Mouse (Mus musculus): ENCODE data around the gene Spats2l. TPM values are rescaled to one million over a fixed set of nuclear protein-coding genes. Genes with fewer than 3 reads are reported as not detected.

Spats2l gene
- polyA plus RNA-seq, 1 experiment from 2014 or later: 46.7 TPM

DNA sequence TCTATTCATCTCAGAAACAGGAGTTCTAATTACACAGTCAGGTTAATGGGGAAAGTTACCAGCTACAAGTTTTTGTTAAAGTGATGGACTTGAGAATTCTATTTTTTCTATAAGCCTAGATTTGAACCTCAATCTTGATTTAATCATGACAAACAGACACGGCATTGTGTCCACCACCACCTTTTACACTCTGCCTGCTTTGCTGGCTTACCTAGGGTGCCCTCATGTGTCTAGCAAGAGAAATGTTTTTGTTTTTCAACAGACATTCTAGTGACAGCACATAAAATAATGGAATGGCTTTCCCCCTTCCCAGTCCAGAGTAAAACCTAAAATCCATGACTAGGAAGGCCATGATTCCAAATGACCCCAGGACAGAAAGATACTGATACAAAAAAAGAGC, 175.2 kb downstream of the Spats2l start:
- DNase-seq (ENCODE audit: low spot score) (peak; percentile 38), ATAC-seq (ENCODE audit: insufficient number of reproducible peaks, low FRiP score, low TSS enrichment, low read depth) (no peak)
- Histone ChIP-seq H3K4me1 (ENCODE audit: control insufficient read depth, insufficient read depth, low read length) (no peaks in the 10 kb centered on the region), H3K9ac (ENCODE audit: low read length) (no peak overlapping the region), H3K4me2 (ENCODE audit: low read depth, severe bottlenecking) (no peak overlapping the region), H3K27ac (replicated peaks; ENCODE audit: low read depth, low read length) (no peak overlapping the region), H3K4me3 (ENCODE audit: low read depth, low read length) (no peak overlapping the region), H3K36me3 (ENCODE audit: control insufficient read depth, insufficient read depth, low read length) (no peaks in the 10 kb centered on the region), H3K9me3 (ENCODE audit: control insufficient read depth, low read length) (no peaks in the 10 kb centered on the region), H3K27me3 (ENCODE audit: control insufficient read depth, insufficient read depth, low read length) (no peaks in the 10 kb centered on the region)
- 16% methylated on average over 1 of the region's 1 CpGs for WGBS

DNA sequence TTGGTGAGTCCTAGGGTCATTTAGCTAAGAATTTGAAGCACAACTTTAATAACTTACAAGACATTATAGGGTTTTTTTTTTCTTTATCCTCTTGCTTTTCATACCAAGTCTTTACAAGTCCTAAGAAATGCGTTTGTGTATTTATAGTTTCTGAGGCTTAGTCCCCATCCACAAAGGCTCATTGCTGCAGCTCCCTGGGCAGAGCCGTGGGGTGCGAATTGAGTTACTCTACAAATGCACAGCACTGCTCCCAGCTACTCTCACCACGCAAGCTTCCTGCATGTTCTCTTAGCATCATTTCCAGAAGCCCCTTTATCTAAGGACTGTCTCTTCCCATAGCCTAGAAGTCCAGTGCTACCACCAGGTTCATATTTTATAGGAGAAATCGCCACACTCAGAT, 175.8 kb downstream of the Spats2l start:
- H3K9me3 ChIP-seq (ENCODE audit: control insufficient read depth, low read length): no peaks in the 10 kb centered on the region
- ATAC-seq (ENCODE audit: insufficient number of reproducible peaks, low FRiP score, low TSS enrichment, low read depth) (no peak), DNase-seq (ENCODE audit: low spot score) (no peak)
- no peaks in the 10 kb centered on the region for H3K36me3 ChIP-seq (ENCODE audit: control insufficient read depth, insufficient read depth, low read length)
- H3K27ac ChIP-seq (replicated peaks; ENCODE audit: low read depth, low read length): no peak overlapping the region
- 76% methylated on average over 5 of the region's 5 CpGs for WGBS
- no peaks in the 10 kb centered on the region for H3K4me1 ChIP-seq (ENCODE audit: control insufficient read depth, insufficient read depth, low read length)
- no peaks in the 10 kb centered on the region for H3K27me3 ChIP-seq (ENCODE audit: control insufficient read depth, insufficient read depth, low read length)
- no peak overlapping the region for H3K9ac ChIP-seq (ENCODE audit: low read length)
- no peak overlapping the region for H3K4me3 ChIP-seq (ENCODE audit: low read depth, low read length)
- H3K4me2 ChIP-seq (ENCODE audit: low read depth, severe bottlenecking): no peak overlapping the region

DNA sequence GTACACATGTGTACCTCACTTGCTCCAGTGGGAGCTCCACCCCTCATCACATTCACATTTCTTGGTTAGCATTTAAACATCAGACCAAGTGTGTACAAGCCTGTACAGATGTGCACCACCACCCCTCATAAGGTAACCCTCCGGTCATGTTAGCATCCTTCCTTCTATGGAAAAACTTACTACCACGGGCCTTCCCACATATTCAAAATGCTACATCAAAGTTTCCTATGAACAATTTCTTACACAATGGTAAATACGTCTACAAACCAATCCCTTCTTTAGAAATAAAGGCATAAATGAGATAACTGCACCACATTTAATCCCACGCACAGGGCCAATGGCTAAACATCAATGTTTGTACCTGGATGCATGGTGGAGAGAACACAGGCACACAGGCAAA, 178.5 kb downstream of the Spats2l start:
- no peak for ATAC-seq (ENCODE audit: insufficient number of reproducible peaks, low FRiP score, low TSS enrichment, low read depth)
- Histone ChIP-seq H3K4me2 (ENCODE audit: low read depth, severe bottlenecking) (no peak overlapping the region), H3K9me3 (ENCODE audit: control insufficient read depth, low read length) (no peaks in the 10 kb centered on the region), H3K27ac (replicated peaks; ENCODE audit: low read depth, low read length) (no peak overlapping the region), H3K4me3 (ENCODE audit: low read depth, low read length) (no peak overlapping the region), H3K27me3 (ENCODE audit: control insufficient read depth, insufficient read depth, low read length) (no peaks in the 10 kb centered on the region), H3K36me3 (ENCODE audit: control insufficient read depth, insufficient read depth, low read length) (no peaks in the 10 kb centered on the region), H3K9ac (ENCODE audit: low read length) (no peak overlapping the region), H3K4me1 (ENCODE audit: control insufficient read depth, insufficient read depth, low read length) (no peaks in the 10 kb centered on the region)
- DNase-seq (ENCODE audit: low spot score): no peak
- 93% methylated on average over 4 of the region's 4 CpGs for WGBS

DNA sequence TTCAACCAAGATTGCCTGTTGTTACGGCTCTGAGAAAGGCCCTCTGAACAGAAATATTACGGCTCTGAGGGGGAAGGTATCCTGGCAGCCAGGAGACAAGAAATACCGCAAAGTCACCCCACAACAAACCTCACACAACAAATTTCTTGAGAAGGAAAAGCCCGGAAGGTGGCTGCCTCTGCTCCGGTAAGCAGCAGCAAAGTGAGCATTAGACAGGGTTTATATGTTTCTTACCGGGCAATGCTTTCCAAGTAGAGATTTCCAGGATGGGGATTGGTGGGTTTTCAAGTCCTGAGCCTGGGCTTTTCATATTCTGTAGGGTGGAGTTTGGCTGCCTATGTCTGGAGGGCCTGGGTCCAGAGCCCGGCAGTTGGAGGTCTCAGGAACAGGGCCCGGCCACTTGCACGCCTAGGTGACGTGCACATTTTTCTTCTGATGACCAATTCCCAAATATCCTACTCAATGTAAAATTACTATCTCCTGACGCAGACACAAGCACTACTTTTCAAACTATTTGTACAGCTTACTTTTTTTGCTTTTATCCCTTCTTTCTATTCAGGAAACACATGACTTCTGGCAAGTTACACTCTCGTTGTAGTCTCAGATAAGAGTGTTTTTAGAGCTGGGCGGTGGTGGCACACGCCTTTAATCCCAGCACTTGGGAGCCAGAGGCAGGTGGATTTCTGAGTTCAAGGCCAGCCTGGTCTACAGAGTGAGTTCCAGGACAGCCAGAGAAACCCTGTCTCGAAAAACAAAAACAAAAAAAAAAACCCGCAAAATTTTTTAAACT, 179.8 kb downstream of the Spats2l start:
- Histone ChIP-seq H3K4me2 (ENCODE audit: low read depth, severe bottlenecking) (no peak overlapping the region), H3K36me3 (ENCODE audit: control insufficient read depth, insufficient read depth, low read length) (no peaks in the 10 kb centered on the region), H3K27ac (replicated peaks; ENCODE audit: low read depth, low read length) (no peak overlapping the region), H3K27me3 (ENCODE audit: control insufficient read depth, insufficient read depth, low read length) (no peaks in the 10 kb centered on the region), H3K4me1 (ENCODE audit: control insufficient read depth, insufficient read depth, low read length) (no peaks in the 10 kb centered on the region), H3K9ac (ENCODE audit: low read length) (no peak overlapping the region), H3K4me3 (ENCODE audit: low read depth, low read length) (no peak overlapping the region), H3K9me3 (ENCODE audit: control insufficient read depth, low read length) (no peaks in the 10 kb centered on the region)
- no peak for DNase-seq (ENCODE audit: low spot score)
- WGBS: 89% methylated on average over 16 of the region's 16 CpGs
- no peak for ATAC-seq (ENCODE audit: insufficient number of reproducible peaks, low FRiP score, low TSS enrichment, low read depth)

DNA sequence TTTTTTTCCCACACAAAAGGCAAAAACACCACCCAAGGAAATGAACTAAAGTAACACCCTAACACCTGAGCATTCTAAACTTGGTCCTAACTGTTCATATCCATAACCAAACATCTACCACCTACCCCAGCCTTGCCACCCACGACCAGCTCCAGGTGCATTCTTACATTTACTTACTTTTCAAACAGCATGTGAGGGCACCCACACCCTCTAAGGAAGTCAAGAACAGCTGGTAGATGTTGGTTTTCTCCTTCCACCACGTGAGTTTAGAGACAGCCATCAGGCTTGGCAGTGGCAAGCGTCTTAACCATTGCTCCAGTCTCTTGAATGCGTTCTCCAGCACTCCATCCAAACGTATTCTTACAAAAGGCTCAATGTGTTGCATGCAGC, 180.4 kb downstream of the Spats2l start:
- Histone ChIP-seq H3K9me3 (ENCODE audit: control insufficient read depth, low read length) (no peaks in the 10 kb centered on the region), H3K36me3 (ENCODE audit: control insufficient read depth, insufficient read depth, low read length) (no peaks in the 10 kb centered on the region), H3K4me3 (ENCODE audit: low read depth, low read length) (no peak overlapping the region), H3K27ac (replicated peaks; ENCODE audit: low read depth, low read length) (no peak overlapping the region), H3K27me3 (ENCODE audit: control insufficient read depth, insufficient read depth, low read length) (no peaks in the 10 kb centered on the region), H3K4me2 (ENCODE audit: low read depth, severe bottlenecking) (no peak overlapping the region), H3K9ac (ENCODE audit: low read length) (no peak overlapping the region), H3K4me1 (ENCODE audit: control insufficient read depth, insufficient read depth, low read length) (no peaks in the 10 kb centered on the region)
- 84% methylated on average over 5 of the region's 5 CpGs for WGBS
- no peak for DNase-seq (ENCODE audit: low spot score)
- no peak for ATAC-seq (ENCODE audit: insufficient number of reproducible peaks, low FRiP score, low TSS enrichment, low read depth)

DNA sequence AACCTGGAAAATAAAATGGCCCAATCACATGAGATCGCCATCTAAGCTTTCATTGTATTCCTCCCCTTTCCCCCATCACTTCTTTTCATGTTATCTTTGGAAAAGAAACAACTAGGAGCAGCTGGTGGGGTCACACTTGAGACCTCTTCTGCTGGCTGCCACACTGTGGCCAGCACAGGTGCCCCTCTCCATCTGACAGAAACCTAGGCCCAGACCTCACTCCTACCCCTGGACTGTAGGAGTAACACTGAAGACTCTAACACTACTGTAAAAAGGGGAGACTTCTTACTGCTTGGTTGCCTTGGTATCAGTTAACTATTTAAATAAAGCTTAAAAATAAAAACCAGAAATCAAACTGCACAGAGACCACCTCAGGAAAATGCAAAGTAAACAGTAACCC, 181.8 kb downstream of the Spats2l start:
- ATAC-seq (ENCODE audit: insufficient number of reproducible peaks, low FRiP score, low TSS enrichment, low read depth): no peak
- H3K4me1 ChIP-seq (ENCODE audit: control insufficient read depth, insufficient read depth, low read length): no peaks in the 10 kb centered on the region
- H3K36me3 ChIP-seq (ENCODE audit: control insufficient read depth, insufficient read depth, low read length): no peaks in the 10 kb centered on the region

DNA sequence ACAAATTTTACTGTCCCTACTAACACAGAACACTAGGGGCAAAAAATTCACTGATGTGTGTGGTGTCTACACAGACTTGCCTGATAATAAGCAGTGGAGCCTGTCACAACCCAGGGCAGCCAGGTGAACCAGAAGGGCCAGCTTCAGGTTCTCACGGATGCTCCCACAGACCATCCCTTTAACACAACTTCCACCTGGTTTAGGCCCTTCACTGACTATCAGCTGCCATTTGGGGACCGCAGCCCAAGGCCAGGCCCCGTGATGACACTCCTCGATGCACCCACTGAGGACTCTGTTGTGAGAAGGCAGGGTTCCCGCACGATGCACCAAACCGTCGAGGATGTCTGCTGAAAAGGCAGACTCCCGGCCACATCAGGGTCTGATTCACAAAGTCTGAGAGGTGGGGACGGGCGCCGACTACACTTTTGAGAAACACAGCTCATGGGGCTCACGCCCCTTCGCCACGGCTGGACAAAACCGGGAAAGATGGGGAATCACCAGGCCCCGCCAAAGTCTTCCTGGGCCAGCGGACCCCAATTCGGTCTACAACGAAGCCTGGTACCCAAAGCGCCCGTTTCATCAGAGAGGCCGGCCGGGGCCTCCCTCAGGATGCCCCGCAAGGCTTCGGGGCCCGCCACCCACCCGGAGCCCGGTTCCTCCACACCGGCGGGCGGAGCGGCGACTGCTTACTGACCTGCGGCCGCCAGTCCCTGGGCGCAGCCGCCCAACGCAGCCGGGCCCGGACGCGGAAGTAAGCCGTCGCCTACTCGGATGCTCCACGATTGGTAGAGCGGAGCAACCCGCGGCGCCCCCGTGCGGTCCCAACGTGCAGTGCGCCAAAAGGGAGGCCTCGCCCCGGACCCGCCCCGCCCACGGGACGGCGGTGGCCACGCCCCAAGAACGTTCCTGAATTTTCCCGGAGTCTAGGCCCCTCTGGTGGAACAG, 195.6 kb downstream of the Spats2l start:
- Histone ChIP-seq H3K4me3 (ENCODE audit: low read depth, low read length) (peak overlapping the region; percentile 70), H3K9me3 (ENCODE audit: control insufficient read depth, low read length) (no peaks in the 10 kb centered on the region), H3K36me3 (ENCODE audit: control insufficient read depth, insufficient read depth, low read length) (no peaks in the 10 kb centered on the region), H3K27ac (replicated peaks; ENCODE audit: low read depth, low read length) (no peak overlapping the region; the same call in 1 of the 2 replicates), H3K9ac (ENCODE audit: low read length) (peak overlapping the region; percentile 91), H3K4me2 (ENCODE audit: low read depth, severe bottlenecking) (peak overlapping the region; percentile 52), H3K27me3 (ENCODE audit: control insufficient read depth, insufficient read depth, low read length) (no peaks in the 10 kb centered on the region), H3K4me1 (ENCODE audit: control insufficient read depth, insufficient read depth, low read length) (0 out of 2 replicates have a peak, but pooled peaks cover 4% of the 10 kb centered on the region)
- ATAC-seq (ENCODE audit: insufficient number of reproducible peaks, low FRiP score, low TSS enrichment, low read depth) (peak; percentile 96), DNase-seq (ENCODE audit: low spot score) (peak; percentile 99)
- WGBS: under 1% methylated on average over 64 of the region's 65 CpGs

More for the DNA sequence above, 181.8 kb downstream of the Spats2l start:
- 94% methylated on average over 1 of the region's 1 CpGs for WGBS
- no peak overlapping the region for H3K27ac ChIP-seq (replicated peaks; ENCODE audit: low read depth, low read length)
- no peak overlapping the region for H3K4me3 ChIP-seq (ENCODE audit: low read depth, low read length)
- no peak overlapping the region for H3K9ac ChIP-seq (ENCODE audit: low read length)
- no peak overlapping the region for H3K4me2 ChIP-seq (ENCODE audit: low read depth, severe bottlenecking)
- H3K27me3 ChIP-seq (ENCODE audit: control insufficient read depth, insufficient read depth, low read length): no peaks in the 10 kb centered on the region
- no peaks in the 10 kb centered on the region for H3K9me3 ChIP-seq (ENCODE audit: control insufficient read depth, low read length)
- DNase-seq (ENCODE audit: low spot score): no peak

DNA sequence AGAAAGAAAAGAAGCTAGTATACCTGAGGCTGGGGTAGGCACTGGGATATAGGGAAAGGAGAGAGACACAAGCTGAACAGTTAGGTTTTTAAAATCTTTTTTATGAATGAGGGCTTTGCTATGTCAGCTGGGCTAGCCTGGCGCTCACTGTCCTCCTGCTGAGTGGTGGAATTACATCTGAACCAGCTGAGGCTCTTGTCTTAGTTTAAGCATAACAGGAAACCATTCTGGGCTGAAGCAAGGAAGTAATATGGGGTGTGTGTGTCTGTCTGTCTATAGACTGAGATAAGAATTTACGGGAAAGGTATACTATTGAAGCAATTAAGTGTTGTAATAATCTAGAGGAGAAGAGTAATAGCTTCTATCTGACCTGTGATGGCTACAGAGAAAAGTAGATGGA, 197.6 kb downstream of the Spats2l start:
- ATAC-seq (ENCODE audit: insufficient number of reproducible peaks, low FRiP score, low TSS enrichment, low read depth) (no peak), DNase-seq (ENCODE audit: low spot score) (no peak)
- H3K9me3 ChIP-seq (ENCODE audit: control insufficient read depth, low read length): no peaks in the 10 kb centered on the region
- H3K4me2 ChIP-seq (ENCODE audit: low read depth, severe bottlenecking): no peak overlapping the region
- no peaks in the 10 kb centered on the region for H3K36me3 ChIP-seq (ENCODE audit: control insufficient read depth, insufficient read depth, low read length)
- 83% methylated on average over 2 of the region's 2 CpGs for WGBS
- no peak overlapping the region for H3K27ac ChIP-seq (replicated peaks; ENCODE audit: low read depth, low read length)
- H3K9ac ChIP-seq (ENCODE audit: low read length): no peak overlapping the region
- H3K4me1 ChIP-seq (ENCODE audit: control insufficient read depth, insufficient read depth, low read length): 0 out of 2 replicates have a peak, but pooled peaks cover 4% of the 10 kb centered on the region
- no peaks in the 10 kb centered on the region for H3K27me3 ChIP-seq (ENCODE audit: control insufficient read depth, insufficient read depth, low read length)
- H3K4me3 ChIP-seq (ENCODE audit: low read depth, low read length): no peak overlapping the region

Data from limb, embryonic 11.5 days (tissue).